18 mouse cellular contexts compared by ENCODE assay signal in genomic region chr1:26857433-26857832, GRCm38 (mm10).
"Had no signal": no experiment of that assay in that cellular context is flagged by ENCODE, and none has a peak within 500 bp of the region (broad histone marks: within the 10 kb centered on the region; RNA-seq: fewer than 3 reads in every experiment).

No protein-coding gene starts in this region.

- H3K36me3 ChIP-seq: lung, embryonic 15.5 days; midbrain, embryonic 10.5 days; midbrain, embryonic 13.5 days; midbrain, embryonic 15.5 days; neural tube, embryonic 13.5 days; neural tube, embryonic 15.5 days had no signal

- H3K27me3 ChIP-seq: lung, embryonic 15.5 days; midbrain, embryonic 13.5 days; midbrain, embryonic 15.5 days; neural tube, embryonic 13.5 days; neural tube, embryonic 15.5 days had no signal

- H3K27ac ChIP-seq: lung, embryonic 15.5 days; midbrain, embryonic 10.5 days; midbrain, embryonic 13.5 days; midbrain, embryonic 15.5 days; neural tube, embryonic 13.5 days; neural tube, embryonic 15.5 days had no signal

- H3K4me2 ChIP-seq: lung, embryonic 15.5 days; midbrain, embryonic 13.5 days; midbrain, embryonic 15.5 days; neural tube, embryonic 13.5 days; neural tube, embryonic 15.5 days had no signal

- H3K9ac ChIP-seq: lung, embryonic 15.5 days; midbrain, embryonic 13.5 days; midbrain, embryonic 15.5 days; neural tube, embryonic 13.5 days; neural tube, embryonic 15.5 days had no signal

- H3K4me1 ChIP-seq: lung, embryonic 15.5 days; midbrain, embryonic 10.5 days; midbrain, embryonic 13.5 days; midbrain, embryonic 15.5 days; neural tube, embryonic 13.5 days; neural tube, embryonic 15.5 days had no signal

- H3K4me3 ChIP-seq: lung, embryonic 15.5 days; midbrain, embryonic 10.5 days; midbrain, embryonic 13.5 days; midbrain, embryonic 15.5 days; myocyte; neural tube, embryonic 13.5 days; neural tube, embryonic 15.5 days had no signal

- ATAC-seq: lung, postnatal 0 days; midbrain, embryonic 13.5 days; midbrain, embryonic 15.5 days had no signal

- DNase-seq: lung, adult 18-20 months; lung, postnatal 4 days; retina, postnatal 1 day; right cerebral cortex, adult 18-20 months; right cerebral cortex, postnatal 25 days; right cerebral cortex, postnatal 4 days; spleen, adult 18-20 months; thymus, adult 2 months; thymus, postnatal 25 days; thymus, postnatal 4 days had no signal

- H3K9me3 ChIP-seq: lung, embryonic 15.5 days; midbrain, embryonic 10.5 days; midbrain, embryonic 13.5 days; midbrain, embryonic 15.5 days; neural tube, embryonic 13.5 days; neural tube, embryonic 15.5 days had no signal
